Mouse (Mus musculus) ES-CJ7 (cell line): ENCODE measurements at regions not wholly inside any gene's neighbourhood (a gene's known extent, or its start where the extent isn't known, plus 50 kb on each side); places are given as distances from the start of the nearest gene placed in this dataset.

Source experiments
- DNase-seq: peaks from one replicate; pipeline ENCODE4 v3.0.0; 2011; ENCODE audit warnings: low read depth, low spot score

DNA sequence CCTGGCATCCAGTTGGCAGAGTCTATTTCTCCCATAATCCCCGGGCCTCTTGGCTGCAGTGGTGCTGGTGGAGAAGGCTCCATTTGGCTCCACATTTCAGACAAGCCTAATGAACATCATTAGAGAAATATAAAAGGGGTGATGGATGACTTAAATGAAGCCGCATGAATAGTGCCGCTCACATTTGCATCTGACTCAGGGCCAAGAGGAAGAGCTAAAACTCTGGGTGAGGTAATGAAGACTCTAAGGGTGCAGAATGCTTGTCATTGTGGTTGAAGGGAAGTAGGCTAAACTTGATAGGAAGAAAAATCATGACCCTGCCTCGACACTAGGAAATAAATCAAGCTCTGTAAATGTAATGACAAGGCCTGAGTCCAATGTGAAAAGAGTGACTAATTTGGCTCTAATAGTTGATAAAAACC lies 298.3 kb upstream of the Gm21798 start:
- no peak for DNase-seq

DNA sequence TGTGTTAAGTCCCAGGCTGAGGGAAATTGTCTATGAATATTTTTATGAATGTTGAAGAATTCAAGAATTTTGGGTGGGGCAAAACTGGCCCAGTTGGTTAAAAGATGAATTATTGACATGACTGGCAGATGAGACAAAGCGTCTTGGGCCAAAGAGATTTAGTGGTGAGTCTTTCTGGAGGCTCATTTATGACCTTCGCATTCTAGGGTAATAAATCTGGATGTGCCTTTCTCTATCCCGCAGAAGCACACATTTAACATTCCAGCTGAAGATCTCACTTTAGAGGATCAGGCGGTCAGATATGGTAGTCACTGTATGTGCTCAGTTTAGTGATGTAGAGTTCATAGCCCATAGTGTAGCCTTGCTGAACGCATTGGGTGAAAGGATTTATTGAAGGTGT lies 296.9 kb upstream of the Gm21798 start:
- no peak for DNase-seq

DNA sequence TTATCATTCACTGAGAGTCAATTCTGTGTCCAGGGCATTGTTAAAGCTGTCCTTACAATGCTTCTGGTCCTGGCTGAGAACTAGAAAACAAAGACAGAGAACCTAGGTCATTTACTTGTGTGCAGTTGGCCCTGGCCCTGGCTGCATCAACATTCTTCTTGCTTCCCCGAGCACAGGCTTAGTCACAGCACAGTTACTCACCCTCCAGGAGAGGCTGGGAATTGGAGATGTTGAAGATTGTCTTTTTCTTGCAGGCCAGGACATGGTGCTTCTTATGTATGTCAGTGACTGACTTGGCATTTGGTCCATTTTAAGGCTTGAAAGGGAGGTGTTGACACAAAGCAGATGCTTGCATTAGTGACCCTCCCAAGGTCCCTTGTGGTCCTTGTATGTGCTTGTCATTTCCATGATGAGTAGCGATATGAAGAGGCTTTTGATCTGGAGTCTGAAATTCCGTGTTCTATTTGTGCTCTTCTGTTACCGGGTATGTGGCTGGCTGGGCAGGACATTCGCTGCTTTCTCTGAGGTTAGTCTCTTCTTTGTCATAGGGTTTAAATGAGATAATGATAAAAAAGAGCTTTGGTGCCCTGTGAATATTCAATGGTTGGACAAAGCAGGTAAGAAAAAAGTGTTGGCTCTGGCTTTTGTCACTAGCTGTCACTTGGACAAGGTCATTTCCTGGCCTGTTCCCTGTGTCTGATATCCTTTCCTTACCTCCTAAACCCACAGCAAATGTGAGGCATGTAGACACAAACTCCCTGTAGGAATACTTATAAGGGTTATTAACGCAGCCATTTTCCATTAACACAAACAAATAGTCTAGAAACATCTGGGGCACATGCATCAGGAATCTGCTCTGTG lies 285.0 kb upstream of the Gm21798 start:
- no peak for DNase-seq

DNA sequence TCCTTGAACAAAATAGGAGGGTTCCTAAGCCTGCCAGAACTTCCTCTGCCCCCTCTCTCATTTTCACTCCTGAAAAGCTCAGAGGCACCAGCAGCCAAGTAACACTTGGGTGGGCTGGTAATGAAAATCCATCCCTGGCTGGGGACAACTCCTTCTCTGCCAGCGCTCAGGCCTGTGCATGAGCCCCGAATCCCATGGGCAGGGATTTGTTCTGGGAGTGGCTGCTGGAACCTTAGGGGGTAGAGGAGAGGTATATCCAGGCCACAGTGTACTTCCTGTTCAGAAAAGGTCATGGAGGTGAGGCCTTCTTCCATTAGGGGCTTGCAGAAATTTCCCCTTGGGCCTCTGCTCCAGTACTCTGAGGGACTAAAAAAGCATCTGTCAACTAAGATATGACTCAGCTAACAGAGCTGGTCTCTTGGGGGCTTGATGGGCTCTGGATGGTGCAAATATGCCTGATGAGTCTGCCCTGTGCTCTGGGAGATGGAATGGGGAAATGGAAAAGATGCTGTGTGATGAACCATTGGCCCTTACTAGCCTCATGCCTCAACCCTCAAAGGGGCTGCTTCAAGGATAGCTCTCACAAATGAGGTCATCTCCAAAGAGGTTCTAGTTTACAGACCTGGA lies 284.2 kb upstream of the Gm21798 start:
- no peak for DNase-seq

DNA sequence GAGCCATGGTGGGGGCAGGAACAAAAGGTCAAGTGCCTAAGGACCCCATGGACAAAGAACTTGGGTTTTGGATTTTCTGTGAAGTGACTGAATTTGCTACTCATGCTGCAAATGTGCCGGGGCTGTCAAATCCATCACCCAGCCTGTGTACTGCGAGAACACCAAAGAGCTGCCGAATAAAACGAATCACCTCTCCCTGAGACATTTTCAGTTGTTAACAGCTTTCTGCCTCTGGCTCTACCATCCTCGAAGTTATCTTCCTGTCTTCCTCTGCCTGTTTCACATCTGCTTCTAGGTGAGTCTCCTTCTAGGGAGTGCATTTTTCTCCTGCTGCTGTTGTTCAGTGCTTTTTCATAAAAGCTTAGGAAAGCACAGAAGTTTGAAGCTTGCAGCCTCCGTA lies 283.3 kb upstream of the Gm21798 start:
- DNase-seq = no peak

DNA sequence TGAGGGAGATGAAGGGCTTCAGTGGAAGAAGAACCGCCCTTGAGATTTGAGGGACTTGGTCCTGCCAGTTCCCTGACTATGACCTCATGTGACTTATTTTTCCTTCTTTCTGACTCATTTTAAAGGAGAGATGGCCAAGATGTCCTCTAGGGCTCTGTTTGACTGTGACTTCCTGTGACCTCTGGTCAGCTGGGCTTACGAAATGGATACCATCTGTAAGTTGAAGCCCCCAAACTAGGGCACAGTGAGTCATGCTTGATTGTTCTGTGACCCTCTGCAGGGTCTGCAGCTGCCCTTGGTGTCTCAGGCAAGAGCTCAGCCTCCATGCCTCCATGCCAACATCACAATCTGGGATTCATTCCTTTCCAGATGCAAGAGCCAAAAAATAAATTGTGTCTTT lies 282.3 kb upstream of the Gm21798 start:
- no peak for DNase-seq

DNA sequence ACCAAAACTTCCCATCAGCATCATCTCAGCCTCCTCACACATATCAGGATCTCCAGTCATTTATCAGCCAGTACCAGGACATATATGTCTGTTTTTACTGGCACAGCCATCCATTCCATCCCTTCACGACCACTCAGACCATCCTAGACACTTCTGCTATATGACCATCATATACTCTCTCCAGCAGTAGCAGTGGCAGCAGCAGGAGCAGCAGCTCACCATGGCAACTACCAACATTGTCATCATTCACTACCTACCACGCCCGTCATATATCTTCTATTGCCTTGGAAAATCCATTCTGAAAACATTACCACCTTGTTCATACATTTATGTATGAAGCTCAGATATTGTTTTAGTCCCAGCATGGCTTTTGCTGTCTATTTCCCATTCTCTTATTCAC lies 276.1 kb upstream of the Gm21798 start:
- DNase-seq = no peak

DNA sequence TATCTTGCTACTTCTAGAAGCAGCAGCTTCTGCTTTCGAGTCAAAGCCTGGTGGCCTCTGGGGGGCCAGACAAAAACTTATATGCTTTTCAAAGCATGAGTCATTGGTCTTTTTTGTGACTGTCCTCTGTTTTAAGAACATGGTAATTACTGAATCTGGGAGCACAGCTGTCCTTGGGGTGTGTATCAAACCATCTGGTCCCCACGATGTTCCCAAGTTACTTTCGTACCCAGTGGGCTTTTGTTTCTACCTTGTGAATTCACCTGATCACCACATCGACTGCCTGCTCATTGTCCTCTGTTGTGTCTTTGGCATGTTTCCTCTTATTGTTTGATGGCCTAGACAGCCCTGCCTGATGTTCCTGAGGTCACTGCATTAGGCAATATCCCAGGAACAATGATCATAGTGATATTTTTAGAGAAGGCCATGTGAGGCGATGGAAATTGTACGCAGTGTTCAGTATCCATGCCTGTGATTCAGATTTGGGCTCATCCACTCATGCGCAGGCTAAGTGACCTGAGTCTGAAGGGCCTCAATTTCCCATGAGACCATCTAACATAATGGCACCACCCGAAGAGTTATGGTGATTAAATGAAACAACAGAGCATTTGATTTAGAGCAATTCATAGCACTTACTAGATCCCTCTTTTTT lies 275.1 kb upstream of the Gm21798 start:
- no peak for DNase-seq

DNA sequence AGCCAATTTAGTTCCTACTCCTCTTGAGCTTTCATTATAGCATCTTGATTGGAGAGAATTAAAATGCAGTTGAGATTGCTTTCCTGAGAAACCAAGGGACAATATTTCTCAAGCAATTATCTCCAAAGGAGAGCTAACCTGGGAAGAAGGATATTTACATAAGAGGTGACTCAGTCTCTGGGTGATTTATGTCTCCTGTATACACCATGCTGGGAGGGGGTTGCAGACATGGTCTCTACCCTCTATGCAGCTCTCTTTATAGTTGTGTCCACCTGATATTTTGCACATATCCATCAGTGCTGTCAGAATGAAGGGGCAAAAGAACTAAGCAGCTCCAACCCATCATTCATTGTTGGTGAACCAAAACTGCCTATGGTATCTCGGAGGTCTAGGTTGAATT lies 274.6 kb upstream of the Gm21798 start:
- no peak for DNase-seq

DNA sequence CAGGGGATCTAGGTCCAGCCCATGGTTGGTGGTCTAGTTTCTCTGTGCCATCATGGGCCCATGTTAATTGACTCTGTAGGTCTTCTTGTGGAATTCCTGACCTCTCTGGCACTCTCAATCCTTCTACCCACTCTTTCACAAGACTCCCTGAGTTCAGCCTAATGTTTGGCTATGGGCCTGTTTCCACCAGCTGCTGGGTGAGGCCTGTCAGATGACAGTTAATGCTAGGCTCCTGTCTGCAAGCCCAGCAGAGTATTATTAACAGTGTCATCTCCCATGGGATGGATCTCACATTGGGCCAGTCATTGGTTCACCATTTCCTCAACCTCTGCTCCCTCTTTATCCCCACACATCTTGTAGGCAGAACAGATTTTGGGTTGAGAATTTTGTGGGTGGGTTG lies 271.5 kb upstream of the Gm21798 start:
- DNase-seq = no peak

DNA sequence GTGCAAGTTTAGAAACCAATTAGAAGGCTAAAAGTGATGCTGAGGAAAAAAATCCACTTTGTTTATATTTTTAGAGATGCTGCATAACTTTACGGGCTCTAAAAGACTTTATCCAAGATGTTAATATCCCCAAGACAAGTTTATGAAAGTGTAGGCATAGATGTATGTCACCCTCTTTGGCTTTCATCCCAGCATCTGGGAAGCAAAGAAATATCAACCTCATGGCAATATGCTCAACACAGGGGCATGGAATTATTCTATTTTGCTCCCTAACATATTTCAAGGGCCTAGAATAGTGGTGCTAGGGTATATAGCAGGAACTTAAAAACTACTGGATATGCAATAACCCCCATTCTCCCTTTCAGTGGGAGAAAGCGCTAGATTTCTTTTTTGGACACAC lies 260.0 kb upstream of the Gm21798 start:
- no peak for DNase-seq

DNA sequence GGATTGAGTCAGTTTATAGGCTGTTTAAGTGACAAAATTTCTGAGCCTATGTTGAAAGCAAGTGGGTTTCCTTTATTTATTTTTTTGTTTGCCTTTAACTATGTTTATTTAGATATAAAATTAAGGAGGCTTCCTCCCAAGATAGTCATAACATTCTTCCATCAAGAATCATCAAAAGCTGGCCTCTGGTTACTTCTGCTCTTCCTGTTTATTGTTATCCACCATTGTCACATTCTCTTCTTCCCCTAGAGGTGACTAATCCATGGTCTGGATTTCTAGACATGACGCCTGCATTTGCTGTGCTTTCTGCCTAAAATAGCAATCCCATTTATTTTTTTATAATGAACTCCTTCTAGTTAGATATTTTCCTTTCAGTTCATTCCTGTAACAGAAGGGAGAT lies 259.3 kb upstream of the Gm21798 start:
- no peak for DNase-seq

DNA sequence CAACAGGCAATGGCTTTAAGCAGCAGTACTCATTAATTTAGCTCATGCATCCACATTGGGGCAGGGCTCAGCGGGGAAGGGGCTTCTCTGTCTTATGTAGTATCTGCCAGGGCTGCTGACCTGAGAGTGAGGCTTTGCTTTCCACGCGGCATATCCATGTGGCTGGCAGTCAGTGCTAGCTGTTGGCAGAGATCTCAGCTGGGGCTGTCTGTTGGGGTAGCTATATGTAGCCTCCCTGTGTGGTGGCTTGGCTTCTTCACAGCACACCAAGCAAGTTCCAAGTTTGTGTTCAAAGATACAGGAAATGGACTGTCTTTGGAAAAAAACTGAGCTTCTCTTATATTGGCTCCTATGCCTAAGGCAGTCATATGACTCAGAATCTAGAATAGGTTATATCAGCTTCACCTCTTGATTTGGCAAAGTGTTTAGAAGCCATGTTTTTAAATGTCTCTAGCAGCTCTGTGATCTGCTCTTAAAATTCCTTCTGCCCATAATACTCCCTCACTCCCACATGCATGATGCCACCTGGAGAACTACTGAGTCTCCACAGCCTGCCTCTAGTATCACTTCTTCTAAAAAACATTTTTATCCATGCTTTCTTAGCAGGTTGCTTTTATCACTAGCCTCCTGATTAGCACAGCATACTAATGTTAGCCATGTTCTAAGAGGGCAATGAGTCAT lies 254.9 kb upstream of the Gm21798 start:
- no peak for DNase-seq

DNA sequence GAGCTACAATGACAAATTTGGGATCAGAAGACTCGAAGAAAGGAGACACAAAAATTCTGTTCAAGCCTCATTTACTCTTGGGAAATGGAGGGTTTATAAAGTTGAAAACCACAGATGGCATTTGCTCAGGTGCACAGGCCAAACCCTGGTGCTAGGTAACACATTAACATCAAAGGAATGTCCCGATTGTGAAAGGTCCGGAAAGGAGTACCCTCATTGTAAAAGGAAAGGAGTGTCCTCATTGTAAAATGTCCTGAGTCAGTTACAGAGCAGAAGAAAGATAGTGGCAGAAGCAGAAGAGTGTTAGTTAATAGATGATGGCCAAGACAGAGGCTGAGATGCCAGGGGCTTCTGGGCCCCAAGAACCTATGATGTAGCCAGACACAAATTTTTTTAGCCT lies 252.8 kb upstream of the Gm21798 start:
- no peak for DNase-seq

DNA sequence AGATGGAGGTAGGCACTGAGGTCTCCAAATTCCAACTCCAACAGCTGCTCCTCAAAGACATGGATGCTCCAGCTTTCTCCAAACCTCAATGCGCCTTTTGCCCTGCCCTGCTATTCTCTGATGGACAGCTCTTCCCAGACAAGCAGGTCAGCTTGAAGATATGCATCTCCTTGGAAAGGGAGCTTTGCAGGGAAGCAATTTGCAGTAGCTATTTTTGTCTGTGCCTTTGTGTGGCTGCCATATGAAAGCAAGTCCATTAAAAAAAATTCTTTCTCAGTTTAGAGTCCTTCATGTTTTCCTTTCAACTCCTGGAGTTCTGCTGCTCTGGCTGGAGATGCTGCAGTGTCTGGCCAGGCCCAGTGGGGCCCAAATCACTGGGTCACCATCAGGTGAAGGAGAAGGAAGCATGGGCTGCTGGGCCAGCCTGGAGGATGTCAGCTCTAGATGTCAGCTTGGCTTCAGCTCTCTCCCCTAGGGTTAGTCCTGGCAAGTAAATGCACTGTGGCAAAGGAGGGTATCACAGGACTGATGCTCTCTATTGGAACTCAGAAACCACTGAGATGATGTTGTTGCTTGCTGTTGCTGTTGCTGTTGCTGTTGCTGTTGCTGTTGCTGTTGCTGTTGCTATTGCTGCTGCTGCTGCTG lies 240.5 kb upstream of the Gm21798 start:
- no peak for DNase-seq

DNA sequence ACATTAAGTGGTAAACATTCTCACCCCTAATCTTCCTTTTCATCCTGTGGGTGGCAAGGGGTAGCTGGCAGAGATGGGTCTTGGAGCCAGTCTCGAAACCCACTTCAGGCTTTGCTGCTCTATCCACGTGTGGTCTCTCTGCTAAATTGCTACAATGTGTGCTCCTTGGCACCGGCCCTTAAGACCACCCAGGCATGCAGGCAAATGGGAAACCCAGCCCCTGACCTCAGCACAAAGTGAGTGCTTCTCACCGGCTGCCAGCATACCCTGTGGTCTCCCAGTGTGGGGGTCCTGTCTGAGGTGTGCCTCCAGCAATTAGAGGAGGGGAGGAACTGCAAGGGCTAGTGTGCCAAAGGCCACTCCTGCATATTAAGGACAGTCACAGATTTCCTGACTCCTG lies 238.5 kb upstream of the Gm21798 start:
- DNase-seq = no peak

DNA sequence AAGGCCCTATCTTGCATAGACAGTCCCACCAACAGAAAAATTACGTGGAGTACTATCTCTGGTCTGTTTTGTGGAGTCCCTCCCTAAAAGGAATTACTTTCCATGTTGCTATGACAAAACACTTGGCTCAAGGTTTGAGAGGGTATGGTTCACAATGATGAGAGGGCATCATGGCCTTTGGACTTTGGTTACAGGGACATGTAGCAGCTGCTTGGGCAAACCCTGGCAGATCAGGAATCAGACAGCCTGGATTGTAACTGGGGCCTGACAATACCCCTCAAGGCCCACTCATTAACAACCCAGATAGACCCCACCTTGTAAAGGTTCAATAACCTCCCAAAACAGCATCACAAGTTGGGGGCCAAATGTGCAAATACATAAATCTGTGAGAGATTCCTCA lies 237.0 kb upstream of the Gm21798 start:
- DNase-seq = no peak

DNA sequence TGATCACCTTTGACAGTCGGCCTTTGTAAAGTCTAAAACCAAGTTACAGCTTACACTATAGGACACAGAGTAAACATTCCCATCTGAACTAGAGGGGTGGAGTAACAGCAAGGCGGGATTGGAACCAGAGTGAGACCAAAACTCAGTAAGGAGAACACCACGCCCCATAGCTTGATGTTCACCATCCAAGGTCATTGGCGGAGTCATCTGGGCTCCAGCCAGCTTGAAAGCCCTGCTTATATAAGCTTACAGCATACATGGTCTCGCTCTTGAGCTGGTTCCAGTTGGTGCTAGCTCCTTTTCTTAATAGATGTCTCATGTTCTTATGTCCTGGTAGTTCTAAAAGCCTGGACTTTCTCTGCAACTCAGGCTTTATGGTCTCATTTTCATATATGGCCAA lies 236.4 kb upstream of the Gm21798 start:
- DNase-seq = no peak

DNA sequence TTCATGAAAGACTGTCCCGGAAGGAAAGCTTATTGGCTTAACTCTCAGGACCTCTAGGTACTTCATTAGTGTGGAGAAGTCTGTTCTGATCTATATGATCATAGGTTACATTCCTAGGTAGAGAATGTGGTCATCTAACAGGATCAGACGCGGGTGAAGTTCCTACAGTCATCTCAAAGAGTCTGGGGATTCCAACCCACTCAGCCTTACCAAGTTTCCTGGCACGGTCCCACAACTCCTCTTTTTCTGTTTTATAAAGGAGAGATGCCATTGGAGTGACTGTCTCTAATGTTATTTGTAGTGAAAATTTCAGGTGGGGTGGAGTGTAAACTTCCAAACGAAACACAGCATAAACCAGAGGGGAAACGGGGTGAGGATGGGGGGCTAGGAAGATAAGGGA lies 233.4 kb upstream of the Gm21798 start:
- no peak for DNase-seq

DNA sequence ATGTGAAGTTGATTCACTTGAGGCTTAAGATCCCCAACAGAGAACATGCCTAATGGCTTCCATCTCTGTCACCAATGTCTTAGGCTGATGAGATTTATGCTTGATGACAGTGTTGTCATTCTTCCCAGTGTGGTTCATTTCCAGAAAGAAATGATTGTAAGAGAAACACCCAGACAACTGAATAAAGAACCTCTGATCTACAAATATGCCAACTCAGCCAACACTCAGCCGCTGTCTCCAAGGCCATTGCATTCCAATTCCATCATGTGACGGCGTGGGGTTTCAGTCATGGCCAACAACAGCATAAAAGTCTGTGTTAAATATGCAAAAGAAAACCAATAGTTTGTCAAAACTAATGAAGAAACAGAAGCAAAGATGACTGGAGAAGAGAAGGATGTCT lies 230.7 kb upstream of the Gm21798 start:
- DNase-seq = no peak

DNA sequence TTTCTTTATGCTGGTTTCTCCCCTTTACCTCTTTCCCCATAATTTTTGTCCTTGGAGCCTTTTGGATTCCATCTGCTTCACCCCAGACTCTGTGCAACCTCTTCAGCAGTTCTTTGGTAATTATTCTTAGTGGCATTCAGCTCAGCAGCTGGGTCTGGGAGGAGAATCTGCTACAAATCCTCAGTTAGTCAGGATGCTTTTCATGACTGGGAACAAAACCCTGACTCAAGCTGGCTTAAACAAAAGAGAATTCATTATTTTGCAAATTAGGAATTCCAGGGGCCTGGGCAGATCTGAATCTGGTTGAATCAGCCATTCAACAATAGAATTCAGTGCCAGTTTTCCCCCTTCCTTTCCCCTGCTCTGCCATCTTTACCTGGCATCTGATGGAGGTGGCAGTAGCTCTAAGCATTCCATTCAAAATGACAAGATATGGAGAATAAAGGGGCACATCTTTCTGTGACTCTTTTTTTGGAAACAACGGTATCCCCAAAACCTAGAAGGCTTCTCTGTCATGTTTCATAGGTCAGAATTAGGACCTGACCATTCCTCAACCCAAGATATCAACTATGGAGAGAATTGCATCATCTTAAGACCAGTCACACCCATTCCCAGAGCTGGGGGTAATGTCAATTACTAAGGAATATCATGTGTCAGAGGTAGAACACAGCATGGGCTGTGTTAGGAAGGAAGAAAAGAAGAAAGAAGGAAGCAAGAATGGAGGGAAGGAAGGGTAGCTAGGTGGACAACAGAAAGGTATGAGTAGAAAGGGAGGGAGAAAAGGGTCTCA lies 227.2 kb upstream of the Gm21798 start:
- DNase-seq = peak; percentile 48
